Mouse (Mus musculus): Measurements from ENCODE around the gene Trpc4. TPM values are rescaled to one million over a fixed set of nuclear protein-coding genes. Genes with fewer than 3 reads are reported as not detected.

Trpc4 gene
- polyA plus RNA-seq, 2 experiments from 2014 or later = 0.15 TPM; not detected in 1

GRCm38 (mm10) chr3:54269180-54269579 is 113.3 kb downstream of the Trpc4 start:
- ATAC-seq = no peak

DNA sequence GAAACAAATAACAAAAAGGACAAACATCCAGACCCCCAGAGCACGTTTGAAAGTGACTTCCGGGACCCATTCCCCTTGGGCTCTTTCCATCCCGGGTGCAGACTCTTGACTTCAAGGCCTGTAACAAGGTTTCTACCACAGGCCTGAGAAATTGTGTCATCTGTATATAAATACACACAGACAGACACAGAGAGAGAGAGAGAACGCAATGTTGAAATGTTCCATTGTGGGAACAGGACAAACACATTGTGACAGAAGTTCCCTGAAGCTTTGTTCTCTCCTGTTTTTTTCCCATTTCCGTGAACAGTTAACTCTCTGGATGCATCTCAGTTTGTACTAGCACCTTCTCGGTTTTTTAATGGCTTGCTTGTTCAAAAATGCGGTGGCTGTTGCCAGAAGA is 118.8 kb downstream of the Trpc4 start:
- no peak for ATAC-seq

GRCm38 (mm10) chr3:54289731-54290130 is 133.9 kb downstream of the Trpc4 start:
- no peak for ATAC-seq

DNA sequence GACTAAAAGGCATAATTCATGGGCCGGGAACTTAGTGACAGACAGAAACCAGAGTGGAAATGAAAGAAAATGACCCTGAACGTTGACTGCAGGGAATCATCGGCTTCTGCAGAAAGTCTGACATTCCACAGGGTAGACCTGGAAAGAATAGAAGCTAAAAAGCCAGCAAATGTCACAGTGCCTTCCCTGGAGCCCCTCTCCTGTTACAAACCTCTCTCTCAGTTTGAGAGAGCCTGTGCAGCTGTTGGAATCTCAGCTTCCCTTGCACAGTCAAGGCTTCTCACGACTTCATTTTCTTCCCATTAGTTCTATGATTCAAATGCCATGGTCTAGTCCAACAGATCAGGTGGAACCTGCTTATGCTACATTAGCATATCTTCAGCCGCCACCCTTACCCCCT is 154.8 kb downstream of the Trpc4 start:
- ATAC-seq = no peak

- no peak for ATAC-seq
Measured at GRCm38 (mm10) chr3:54314055-54314454, 158.2 kb downstream of the Trpc4 start.

DNA sequence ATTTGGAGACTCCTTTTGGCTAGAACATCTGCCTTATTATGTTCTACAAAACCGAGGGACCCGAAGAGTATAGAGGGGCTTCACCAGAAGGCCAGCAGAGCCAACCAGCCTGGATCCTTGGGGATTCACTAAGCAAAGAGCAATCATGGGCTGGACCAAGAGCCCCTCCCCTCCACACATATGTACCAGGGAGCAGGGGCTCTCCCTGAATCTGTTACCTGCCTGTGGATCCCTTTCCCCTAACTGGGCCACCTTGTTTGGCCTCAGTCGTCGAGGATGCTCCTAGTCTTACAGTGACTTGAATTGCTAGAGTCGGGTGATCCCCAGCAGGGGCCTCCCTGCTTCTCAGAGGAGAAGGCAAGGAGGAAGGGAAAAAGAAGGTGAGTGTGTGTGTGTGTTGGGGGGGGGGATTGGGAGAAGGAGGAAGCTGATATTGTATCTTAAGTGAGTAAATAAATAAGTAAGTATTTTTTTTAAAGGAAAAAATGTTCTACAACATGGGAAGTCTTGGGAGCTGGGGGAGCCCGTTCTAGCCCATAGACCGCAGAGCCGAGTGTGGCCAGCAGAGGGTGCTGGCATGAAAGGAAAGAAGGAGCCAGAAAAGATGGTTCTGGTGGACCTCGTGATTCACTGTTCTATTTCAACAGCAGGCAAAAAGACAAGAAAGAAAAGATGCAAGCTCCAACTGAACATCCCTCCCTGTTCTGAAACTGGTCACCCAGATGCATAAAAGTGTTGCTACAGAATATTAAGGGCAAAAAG is 197.2 kb downstream of the Trpc4 start:
- peak; percentile 90 for ATAC-seq

DNA sequence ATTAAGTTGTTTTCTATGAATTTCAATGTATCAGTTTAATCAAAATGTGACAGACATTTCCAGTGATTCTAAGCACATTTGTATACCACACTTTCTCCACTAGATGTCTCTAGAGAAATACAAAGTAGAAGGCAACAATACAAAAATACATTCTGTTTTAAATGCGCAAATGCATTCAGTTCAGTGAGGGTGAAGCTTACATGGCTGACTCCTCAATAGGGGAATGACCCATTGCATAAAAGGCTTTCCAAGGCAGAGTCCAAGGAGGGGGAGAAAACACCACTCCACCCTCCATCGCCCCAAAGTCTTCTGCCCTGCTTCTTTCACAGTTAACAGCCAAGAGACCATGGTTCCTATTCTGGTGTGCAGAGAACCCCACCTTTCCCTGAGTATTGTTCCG is 201.7 kb downstream of the Trpc4 start:
- ATAC-seq = peak; percentile 65

DNA sequence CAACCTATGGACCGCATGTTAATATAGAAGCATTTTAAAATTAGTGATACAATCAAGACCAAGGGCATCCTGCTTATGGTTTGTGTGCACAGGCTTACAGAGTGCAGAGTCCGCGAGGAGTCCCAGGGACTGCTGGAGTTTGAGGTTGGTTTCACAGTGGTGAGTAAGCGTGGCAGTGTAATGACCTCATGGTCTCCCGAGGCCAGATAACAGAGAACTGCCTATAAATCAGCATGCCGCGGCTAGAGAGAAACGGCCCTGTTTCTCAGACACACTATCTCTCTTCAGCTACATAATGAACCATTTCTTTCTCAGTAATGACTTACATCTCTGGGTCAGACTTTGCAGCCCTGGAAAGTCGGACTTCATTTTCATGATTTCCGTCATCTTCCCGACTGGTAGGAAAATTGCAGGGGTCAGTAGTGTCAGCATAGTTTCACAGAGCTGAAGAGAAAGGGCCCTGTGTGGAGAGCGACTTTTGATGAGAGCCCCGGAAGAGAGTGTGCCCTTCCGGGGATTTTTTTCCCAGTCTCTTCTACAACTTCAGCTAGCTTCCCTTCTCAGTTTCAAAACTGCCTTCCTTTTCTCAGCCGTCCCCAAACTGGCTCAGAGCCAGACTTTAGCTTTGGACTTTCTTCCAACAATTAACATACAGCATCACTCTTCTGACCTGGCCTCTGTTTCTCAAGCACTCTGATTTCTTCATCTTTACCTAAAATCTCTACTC is 202.8 kb downstream of the Trpc4 start:
- ATAC-seq = no peak

DNA sequence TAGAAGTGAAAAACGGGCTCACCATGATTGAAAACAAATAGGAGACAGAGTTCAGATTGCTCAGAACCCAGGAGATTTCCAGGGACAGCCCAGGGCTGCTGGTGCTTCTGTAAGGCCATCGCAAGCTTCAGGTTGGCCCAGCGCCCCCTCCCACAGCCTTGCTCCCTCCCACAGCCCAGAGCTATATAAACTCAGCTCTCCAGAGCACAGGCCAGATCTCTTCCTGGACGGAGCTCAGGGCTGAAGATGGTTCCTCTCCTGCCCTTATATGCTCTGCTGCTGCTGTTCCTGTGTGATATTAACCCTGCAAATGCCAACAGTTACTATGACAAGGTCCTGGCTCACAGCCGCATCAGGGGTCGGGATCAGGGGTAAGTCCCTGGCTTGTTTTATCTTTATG is 205.1 kb downstream of the Trpc4 start, which contains the start of gene Postn:
Postn (plus strand) TSS at position 213 of the 400 bp plus-strand sequence.
- no peak for ATAC-seq

- no peak for ATAC-seq
Measured at GRCm38 (mm10) chr3:54361656-54362055, 205.8 kb downstream of the Trpc4 start.

Other genes starting within 250 kb of the Trpc4 start
- not detected for gene Postn, start 205.1 kb downstream of the Trpc4 start, polyA plus RNA-seq (2017; shearing (Covaris generic))